In the genomic region with DNA sequence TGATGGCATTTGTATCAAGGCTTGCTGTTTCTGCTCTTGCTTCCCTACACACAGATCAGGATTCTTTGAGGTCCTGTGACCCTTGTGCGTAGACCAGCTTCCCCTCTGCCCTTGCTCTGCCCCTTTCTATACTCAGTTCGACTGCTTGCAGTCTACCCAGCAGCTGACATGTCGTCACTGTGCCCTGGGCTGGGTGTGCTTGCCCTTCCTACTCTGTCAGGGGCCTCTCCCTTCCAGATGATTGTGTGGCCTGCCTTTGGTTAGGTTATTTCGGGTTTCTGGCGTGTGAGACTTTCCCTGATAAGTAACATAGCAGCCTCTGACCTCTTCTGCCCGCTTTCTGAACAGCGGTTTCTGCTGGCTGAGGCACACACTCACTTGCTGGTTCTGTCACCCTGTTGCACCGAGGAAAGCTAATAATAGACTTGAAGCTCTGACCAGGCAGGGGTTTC, we compare ENCODE assay signal across 8 mouse cellular contexts. TPM values are rescaled to one million over a fixed set of nuclear protein-coding genes. Genes with fewer than 3 reads are reported as not detected.
DNase-seq lines count a peak whose midpoint lies in the region; ATAC-seq and TF ChIP-seq lines count a peak whose summit lies in the region.

No protein-coding gene starts in this region.

- no peak overlapping the region for H3K27ac ChIP-seq in cortical plate, adult 2 months (ENCODE audit: insufficient read depth, low read length)
- peak overlapping the region; percentile 90 for H3K27ac ChIP-seq in heart, embryonic 11.5 days (ENCODE audit: low read depth, low read length)
- no peak overlapping the region for H3K27ac ChIP-seq in limb, embryonic 14.5 days (replicated peaks; ENCODE audit: low read depth, low read length)
- H3K27ac ChIP-seq in midbrain, embryonic 14.5 days (replicated peaks; ENCODE audit: low read depth, low read length) = no peak overlapping the region

- no peak for TF ChIP-seq CTCF in cortical plate, adult 2 months (IDR thresholded peaks at IDR 0.05; ENCODE audit: extremely low read depth, insufficient read depth, low read length)

- WGBS in heart, embryonic 11.5 days (ENCODE audit: insufficient replicate concordance) = 9% methylated on average over 8 of the region's 8 CpGs
- 44% methylated on average over 8 of the region's 8 CpGs for WGBS in limb, embryonic 14.5 days
- WGBS in midbrain, embryonic 14.5 days = 44% methylated on average over 8 of the region's 8 CpGs

- peaks cover 14% of the 10 kb centered on the region for H3K4me1 ChIP-seq in cortical plate, adult 2 months (ENCODE audit: control insufficient read depth, insufficient read depth, low read length)
- H3K4me1 ChIP-seq in heart, embryonic 11.5 days (ENCODE audit: control insufficient read depth, insufficient read depth, low read length) = peaks cover 36% of the 10 kb centered on the region
- H3K4me1 ChIP-seq in limb, embryonic 14.5 days (ENCODE audit: control insufficient read depth, insufficient read depth, low read length) = peaks cover 25% of the 10 kb centered on the region
- peaks cover 21% of the 10 kb centered on the region for H3K4me1 ChIP-seq in midbrain, embryonic 14.5 days (ENCODE audit: control insufficient read depth, insufficient read depth, low read length)

- peak overlapping the region; percentile 97 for H3K9ac ChIP-seq in heart, embryonic 11.5 days (ENCODE audit: low read depth, low read length)
- peak overlapping the region; percentile 93; the same call in 1 of the 2 replicates for H3K9ac ChIP-seq in limb, embryonic 14.5 days (ENCODE audit: low read depth, low read length, severe bottlenecking)
- peak overlapping the region; percentile 92 for H3K9ac ChIP-seq in midbrain, embryonic 14.5 days (replicated peaks; ENCODE audit: low read length)

- no peaks in the 10 kb centered on the region for H3K9me3 ChIP-seq in heart, embryonic 11.5 days (replicated peaks; ENCODE audit: control insufficient read depth, low read length)
- no peaks in the 10 kb centered on the region for H3K9me3 ChIP-seq in limb, embryonic 14.5 days (ENCODE audit: control insufficient read depth, low read length)
- H3K9me3 ChIP-seq in midbrain, embryonic 14.5 days (ENCODE audit: control insufficient read depth, low read length) = no peaks in the 10 kb centered on the region

- TF ChIP-seq POLR2A in cortical plate, adult 2 months (IDR thresholded peaks at IDR 0.05; ENCODE audit: extremely low read depth, insufficient read depth, low read length) = no peak
- no peak for TF ChIP-seq POLR2A in limb, embryonic 14.5 days (IDR thresholded peaks at IDR 0.05; ENCODE audit: borderline replicate concordance, extremely low read depth, insufficient read depth, insufficient read length)

- peak; percentile 14 for DNase-seq in adrenal gland, adult 2 months
- no peak for DNase-seq in adrenal gland, adult 8-10 months
- no peak for DNase-seq in limb, embryonic 14.5 days (ENCODE audit: low spot score)
- no peak for DNase-seq in midbrain, embryonic 14.5 days
- DNase-seq in frontal cortex, postnatal 36 days (ENCODE audit: low spot score in 2 of 2) = no peak

- no peaks in the 10 kb centered on the region for H3K36me3 ChIP-seq in heart, embryonic 11.5 days (ENCODE audit: control insufficient read depth, insufficient read depth, low read length)
- H3K36me3 ChIP-seq in limb, embryonic 14.5 days (ENCODE audit: control insufficient read depth, insufficient read depth, low read length) = no peaks in the 10 kb centered on the region
- no peaks in the 10 kb centered on the region for H3K36me3 ChIP-seq in midbrain, embryonic 14.5 days (ENCODE audit: control insufficient read depth, insufficient read depth, low read length)

- H3K4me3 ChIP-seq in cortical plate, adult 2 months (ENCODE audit: insufficient read depth, low read length) = peak overlapping the region; percentile 61; the same call in 1 of the 2 replicates
- peak overlapping the region; percentile 92 for H3K4me3 ChIP-seq in heart, embryonic 11.5 days (ENCODE audit: low read depth, low read length)
- peak overlapping the region; percentile 97; the same call in 1 of the 2 replicates for H3K4me3 ChIP-seq in limb, embryonic 14.5 days (replicated peaks; ENCODE audit: low read length)
- peak overlapping the region; percentile 99 for H3K4me3 ChIP-seq in midbrain, embryonic 14.5 days (replicated peaks; ENCODE audit: low read depth, low read length)

- peak; percentile 48 for ATAC-seq in heart, embryonic 11.5 days (replicated peaks; ENCODE audit: insufficient number of reproducible peaks, low FRiP score, low TSS enrichment)
- no peak for ATAC-seq in limb, embryonic 14.5 days (ENCODE audit: low FRiP score, low read depth)
- ATAC-seq in midbrain, embryonic 14.5 days (ENCODE audit: low FRiP score, low TSS enrichment) = no peak
- ATAC-seq in activated CD4-positive, CD25-positive, alpha-beta regulatory T cell, adult 4 months = no peak

- H3K4me2 ChIP-seq in heart, embryonic 11.5 days = peak overlapping the region; percentile 74
- H3K4me2 ChIP-seq in limb, embryonic 14.5 days (replicated peaks; ENCODE audit: low read depth, low read length, severe bottlenecking) = peak overlapping the region; percentile 67
- peak overlapping the region; percentile 71 for H3K4me2 ChIP-seq in midbrain, embryonic 14.5 days (ENCODE audit: low read length)

- H3K27me3 ChIP-seq in heart, embryonic 11.5 days (ENCODE audit: control insufficient read depth, insufficient read depth, low read length) = no peaks in the 10 kb centered on the region
- no peaks in the 10 kb centered on the region for H3K27me3 ChIP-seq in limb, embryonic 14.5 days (ENCODE audit: control insufficient read depth, insufficient read depth, low read length)
- no peaks in the 10 kb centered on the region for H3K27me3 ChIP-seq in midbrain, embryonic 14.5 days (ENCODE audit: control insufficient read depth, insufficient read depth, low read length)

RNA-seq across cellular contexts. Expression of gene Pcnx, which starts 2.6 kb away (rescaled TPM):
- total RNA-seq in adrenal gland, adult 2 months (2021) = 10 to 100 TPM; 48.7 to 56.5 TPM
- 20.5 and 23.4 TPM in 2 replicates for polyA plus RNA-seq in adrenal gland, adult 2 months (2012; rRNA removed)
- 10 to 100 TPM; 56.1 to 89.3 (median 70.1) TPM for total RNA-seq in adrenal gland, adult 8-10 months (2022)
- polyA plus RNA-seq in cortical plate, adult 2 months (2012; rRNA removed) = 39.9 and 47.5 TPM in 2 replicates
- 13.9 and 16.2 TPM in 2 replicates for polyA plus RNA-seq in heart, embryonic 11.5 days (2014; fragmentation: Nextera tagmentation; extraction: Ambion mirVana)
- polyA plus RNA-seq in limb, embryonic 14.5 days (2012; rRNA removed) = 32.5 and 36.6 TPM in 2 replicates
- 18.4 and 20.0 TPM in 2 replicates for polyA plus RNA-seq in limb, embryonic 14.5 days (2014; fragmentation: Nextera tagmentation; extraction: Ambion mirVana)
- polyA plus RNA-seq in midbrain, embryonic 14.5 days (2014; fragmentation: Nextera tagmentation; extraction: Ambion mirVana) = 9.0 and 16.5 TPM in 2 replicates
- 10 to 100 TPM; 13.2 to 15.4 TPM for polyA plus RNA-seq in activated CD4-positive, CD25-positive, alpha-beta regulatory T cell, adult 4 months (2017; shearing (Covaris generic))
